Comparison of ENCODE assay signal across 23 mouse cellular contexts in genomic region chr2:61121281-61121680, GRCm38 (mm10).
DNase-seq lines count a peak whose midpoint lies in the region; ATAC-seq lines count a peak whose summit lies in the region.
"Had no signal": no experiment of that assay in that cellular context is flagged by ENCODE, and none has a peak within 500 bp of the region (broad histone marks: within the 10 kb centered on the region; RNA-seq: fewer than 3 reads in every experiment).

No protein-coding gene starts in this region.

- H3K27me3 ChIP-seq in midbrain, embryonic 14.5 days (ENCODE audit: control insufficient read depth, insufficient read depth, low read length) = no peaks in the 10 kb centered on the region
- H3K27me3 ChIP-seq: forebrain, embryonic 13.5 days; heart, embryonic 12.5 days; heart, embryonic 15.5 days had no signal

- no peaks in the 10 kb centered on the region for H3K36me3 ChIP-seq in midbrain, embryonic 14.5 days (ENCODE audit: control insufficient read depth, insufficient read depth, low read length)
- H3K36me3 ChIP-seq: forebrain, embryonic 10.5 days; heart, embryonic 12.5 days; heart, embryonic 15.5 days had no signal

- H3K4me3 ChIP-seq in midbrain, embryonic 14.5 days (replicated peaks; ENCODE audit: low read depth, low read length) = no peak overlapping the region
- H3K4me3 ChIP-seq: forebrain, embryonic 10.5 days; forebrain, embryonic 13.5 days; gastrocnemius, adult 2 months; heart, embryonic 12.5 days; heart, embryonic 15.5 days had no signal

- H3K27ac ChIP-seq in midbrain, embryonic 14.5 days (replicated peaks; ENCODE audit: low read depth, low read length) = no peak overlapping the region
- H3K27ac ChIP-seq: forebrain, embryonic 10.5 days; forebrain, embryonic 13.5 days; gastrocnemius, adult 2 months; heart, embryonic 15.5 days; hindbrain, embryonic 14.5 days had no signal

- no peaks in the 10 kb centered on the region for H3K4me1 ChIP-seq in midbrain, embryonic 14.5 days (ENCODE audit: control insufficient read depth, insufficient read depth, low read length)
- H3K4me1 ChIP-seq: forebrain, embryonic 10.5 days; forebrain, embryonic 13.5 days; heart, embryonic 12.5 days; heart, embryonic 15.5 days had no signal

- WGBS in midbrain, embryonic 14.5 days = 74% methylated on average over 5 of the region's 5 CpGs

- H3K4me2 ChIP-seq in midbrain, embryonic 14.5 days (ENCODE audit: low read length) = no peak overlapping the region
- H3K4me2 ChIP-seq: forebrain, embryonic 13.5 days; heart, embryonic 12.5 days; heart, embryonic 15.5 days; hindbrain, embryonic 14.5 days had no signal

- DNase-seq in heart, adult 11 months = peak; percentile 68
- DNase-seq in heart, postnatal 25 days (ENCODE audit: low spot score) = no peak
- DNase-seq in 3134 (ENCODE audit: extremely low read depth, insufficient read length, low spot score) (peak; percentile 63), MN1 (ENCODE audit: low spot score) (peak; percentile 83)
- no peak for DNase-seq in midbrain, embryonic 14.5 days
- no peak for DNase-seq in frontal cortex, adult 2 months (ENCODE audit: extremely low spot score in 1 of 2, low spot score in 1 of 2)
- DNase-seq: adrenal gland, adult 2 months; adrenal gland, postnatal 14 days; cerebellum, adult 11 months; cerebellum, adult 8-10 months; cerebellum, postnatal 10 days; gastrocnemius, adult 2 months; gastrocnemius, postnatal 14 days; heart, adult 18-20 months; heart, postnatal 10 days; heart, postnatal 4 days had no signal

- intact Hi-C loops in heart, postnatal 25 days (cut with DNase I) = no loop called here

- H3K9me3 ChIP-seq in midbrain, embryonic 14.5 days (ENCODE audit: control insufficient read depth, low read length) = no peaks in the 10 kb centered on the region
- H3K9me3 ChIP-seq: forebrain, embryonic 10.5 days; forebrain, embryonic 13.5 days; heart, embryonic 12.5 days; heart, embryonic 15.5 days had no signal

- no peak overlapping the region for H3K9ac ChIP-seq in midbrain, embryonic 14.5 days (replicated peaks; ENCODE audit: low read length)
- H3K9ac ChIP-seq: forebrain, embryonic 13.5 days; heart, embryonic 12.5 days; heart, embryonic 15.5 days; hindbrain, embryonic 14.5 days had no signal

- no peak for ATAC-seq in midbrain, embryonic 14.5 days (ENCODE audit: low FRiP score, low TSS enrichment)
- ATAC-seq: forebrain, embryonic 13.5 days; forebrain, embryonic 16.5 days; intestine, postnatal 0 days had no signal

Comparison
In these comparisons a context has a peak if more than half of its experiments do, and no peak if none do; other contexts are left out.
1. DNase-seq: peak in heart, adult 11 months (single experiment), 3134 (single experiment) and MN1 (single experiment); none in heart, postnatal 25 days (single experiment), midbrain, embryonic 14.5 days (single experiment) and frontal cortex, adult 2 months (0 of 2).